Mouse (Mus musculus): ENCODE measurements around the gene Veph1.

- no peak for TF ChIP-seq CTCF (IDR thresholded peaks at IDR 0.05; ENCODE audit: borderline replicate concordance, control insufficient read depth, extremely low read depth, insufficient read depth, low read length, poor library complexity)
- TF ChIP-seq POLR2A (IDR thresholded peaks at IDR 0.05; ENCODE audit: control insufficient read depth, extremely low read depth, insufficient read depth, low read length, poor library complexity): no peak
Measured at GRCm38 (mm10) chr3:66213524-66213923, 83.1 kb downstream of the Veph1 start.
